Mouse (Mus musculus): Measurements from ENCODE around the gene Gpn3. TPM values are rescaled to one million over a fixed set of nuclear protein-coding genes. Genes with fewer than 3 reads are reported as not detected.
A peak's percentile ranks its signal among the peaks of the same experiment; 100 is the strongest.

Gpn3 gene
- total RNA-seq, 1 experiment: 101 TPM

DNA sequence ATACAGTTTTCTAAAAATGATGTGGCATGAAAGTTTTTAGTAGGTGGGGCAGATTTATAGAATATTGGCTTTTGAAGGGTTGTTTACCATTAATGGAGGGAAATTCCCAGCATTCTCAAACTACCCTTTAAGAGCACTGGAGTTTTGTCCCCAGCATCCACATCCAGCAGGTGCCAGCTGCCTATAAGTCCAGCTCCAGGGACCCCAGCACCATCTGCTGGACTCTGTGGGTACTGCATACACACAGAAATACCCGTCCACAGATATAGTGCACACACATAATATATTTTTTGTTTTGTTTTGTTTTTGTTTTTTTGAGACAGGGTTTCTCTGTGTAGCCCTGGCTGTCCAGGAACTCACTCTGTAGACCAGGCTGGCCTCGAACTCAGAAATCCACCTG lies 22.2 kb downstream of the Gpn3 start:
- H3K36me3 ChIP-seq (ENCODE audit: control insufficient read depth, insufficient read depth, low read length, poor library complexity, severe bottlenecking): peaks cover 6% of the 10 kb centered on the region
- H3K4me3 ChIP-seq (ENCODE audit: insufficient read depth in 1 of 2, low read depth in 1 of 2, low read length in 2 of 2, poor library complexity in 1 of 2, severe bottlenecking in 1 of 2): no peak overlapping the region
- no peak overlapping the region for H3K9ac ChIP-seq (ENCODE audit: insufficient read depth, low read depth, low read length, poor library complexity, severe bottlenecking)
- in situ Hi-C loops (cut with MboI; ENCODE audit: low sequenced_read_pairs in 2 of 2, unreplicated experiment in 2 of 2): no loop called here
- no peak overlapping the region for H3K27ac ChIP-seq (ENCODE audit: insufficient read depth, low read depth, low read length, poor library complexity, severe bottlenecking)
- no peaks in the 10 kb centered on the region for H3K9me3 ChIP-seq (ENCODE audit: control insufficient read depth, insufficient read depth, low read depth, low read length)
- no peak for DNase-seq (ENCODE audit: low read depth, low spot score)
- TF ChIP-seq CHD2 (IDR thresholded peaks at IDR 0.05; ENCODE audit: low read depth, low read length) (no peak), ZNF384 (IDR thresholded peaks at IDR 0.05; ENCODE audit: low read depth, low read length) (no peak), ZC3H11A (IDR thresholded peaks at IDR 0.05; ENCODE audit: borderline replicate concordance, low read depth, low read length) (0 out of 2 replicates have a peak, but pooled peaks have one; percentile 18), MAFK (IDR thresholded peaks at IDR 0.05; ENCODE audit: insufficient read depth, low read depth, low read length) (no peak), HCFC1 (IDR thresholded peaks at IDR 0.05; ENCODE audit: borderline replicate concordance, insufficient read depth, low read length) (no peak)
- H3K4me1 ChIP-seq (ENCODE audit: control insufficient read depth in 2 of 2, insufficient read depth in 2 of 2, low read length in 2 of 2, poor library complexity in 1 of 2): peaks cover 1 to 4% of the 10 kb centered on the region in 2 experiments; a peak in 1 of 4 replicates

- H3K9ac ChIP-seq (ENCODE audit: insufficient read depth, low read depth, low read length, poor library complexity, severe bottlenecking): 0 out of 2 replicates have a peak overlapping the region, but pooled peaks have one; percentile 13
- H3K36me3 ChIP-seq (ENCODE audit: control insufficient read depth, insufficient read depth, low read length, poor library complexity, severe bottlenecking): peaks cover 3% of the 10 kb centered on the region; the same call in 1 of the 2 replicates
- DNase-seq (ENCODE audit: low read depth, low spot score): no peak
- in situ Hi-C loops (cut with MboI; ENCODE audit: low sequenced_read_pairs in 2 of 2, unreplicated experiment in 2 of 2): no loop called here
- H3K4me1 ChIP-seq (ENCODE audit: control insufficient read depth in 2 of 2, insufficient read depth in 2 of 2, low read length in 2 of 2, poor library complexity in 1 of 2): peaks cover 1 to 4% of the 10 kb centered on the region in 2 experiments; a peak in 1 of 4 replicates
- H3K9me3 ChIP-seq (ENCODE audit: control insufficient read depth, insufficient read depth, low read depth, low read length): no peaks in the 10 kb centered on the region
- no peak overlapping the region for H3K27ac ChIP-seq (ENCODE audit: insufficient read depth, low read depth, low read length, poor library complexity, severe bottlenecking)
- TF ChIP-seq ZC3H11A (IDR thresholded peaks at IDR 0.05; ENCODE audit: borderline replicate concordance, low read depth, low read length) (no peak), ZNF384 (IDR thresholded peaks at IDR 0.05; ENCODE audit: low read depth, low read length) (no peak), MAFK (IDR thresholded peaks at IDR 0.05; ENCODE audit: insufficient read depth, low read depth, low read length) (no peak), HCFC1 (IDR thresholded peaks at IDR 0.05; ENCODE audit: borderline replicate concordance, insufficient read depth, low read length) (no peak), CHD2 (IDR thresholded peaks at IDR 0.05; ENCODE audit: low read depth, low read length) (peak; percentile 75)
- H3K4me3 ChIP-seq (ENCODE audit: insufficient read depth in 1 of 2, low read depth in 1 of 2, low read length in 2 of 2, poor library complexity in 1 of 2, severe bottlenecking in 1 of 2): peak overlapping the region in 1 of 2 experiments; percentile 18; a peak in 2 of 4 replicates
These were observed 25.1 kb downstream of the Gpn3 start for GRCm38 (mm10) chr5:122396791-122397190.

- Histone ChIP-seq H3K27ac (ENCODE audit: insufficient read depth, low read depth, low read length, poor library complexity, severe bottlenecking) (no peak overlapping the region), H3K9ac (ENCODE audit: insufficient read depth, low read depth, low read length, poor library complexity, severe bottlenecking) (no peak overlapping the region), H3K36me3 (ENCODE audit: control insufficient read depth, insufficient read depth, low read length, poor library complexity, severe bottlenecking) (peaks cover 8% of the 10 kb centered on the region; the same call in 1 of the 2 replicates), H3K4me1 (ENCODE audit: control insufficient read depth in 2 of 2, insufficient read depth in 2 of 2, low read length in 2 of 2, poor library complexity in 1 of 2) (peaks cover 1 to 3% of the 10 kb centered on the region in 2 experiments; a peak in 1 of 4 replicates), H3K4me3 (ENCODE audit: insufficient read depth in 1 of 2, low read depth in 1 of 2, low read length in 2 of 2, poor library complexity in 1 of 2, severe bottlenecking in 1 of 2) (no peak overlapping the region), H3K9me3 (ENCODE audit: control insufficient read depth, insufficient read depth, low read depth, low read length) (no peaks in the 10 kb centered on the region)
- no peak for DNase-seq (ENCODE audit: low read depth, low spot score)
- no peak for TF ChIP-seq ZNF384 (IDR thresholded peaks at IDR 0.05; ENCODE audit: low read depth, low read length)
- TF ChIP-seq CHD2 (IDR thresholded peaks at IDR 0.05; ENCODE audit: low read depth, low read length): no peak
- no peak for TF ChIP-seq ZC3H11A (IDR thresholded peaks at IDR 0.05; ENCODE audit: borderline replicate concordance, low read depth, low read length)
- no peak for TF ChIP-seq HCFC1 (IDR thresholded peaks at IDR 0.05; ENCODE audit: borderline replicate concordance, insufficient read depth, low read length)
- no peak for TF ChIP-seq MAFK (IDR thresholded peaks at IDR 0.05; ENCODE audit: insufficient read depth, low read depth, low read length)
- in situ Hi-C loops (cut with MboI; ENCODE audit: low sequenced_read_pairs in 2 of 2, unreplicated experiment in 2 of 2): no loop called here
These were observed 25.8 kb downstream of the Gpn3 start for GRCm38 (mm10) chr5:122397495-122397894.

DNA sequence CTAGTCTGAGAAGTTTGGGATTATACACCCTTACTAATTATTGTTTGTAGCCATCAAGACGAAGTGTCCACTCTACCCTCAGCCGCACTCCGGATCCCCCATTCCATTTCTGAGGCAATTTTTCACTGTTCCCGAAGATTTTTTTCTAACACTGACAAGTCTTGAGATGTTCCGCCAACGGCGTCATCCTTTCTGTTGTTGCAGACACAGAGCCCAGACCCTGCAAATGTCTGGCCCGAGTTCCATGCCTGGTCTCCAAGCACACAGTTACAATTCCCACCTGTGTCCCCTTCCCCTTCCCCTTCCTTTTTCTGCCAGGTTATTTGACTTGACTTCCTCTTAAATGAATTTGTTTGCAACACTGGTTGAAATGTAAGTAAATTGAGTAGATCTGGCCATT lies 28.2 kb downstream of the Gpn3 start:
- Histone ChIP-seq H3K9ac (ENCODE audit: insufficient read depth, low read depth, low read length, poor library complexity, severe bottlenecking) (no peak overlapping the region), H3K27ac (ENCODE audit: insufficient read depth, low read depth, low read length, poor library complexity, severe bottlenecking) (no peak overlapping the region), H3K36me3 (ENCODE audit: control insufficient read depth, insufficient read depth, low read length, poor library complexity, severe bottlenecking) (peaks cover 25% of the 10 kb centered on the region), H3K4me1 (ENCODE audit: control insufficient read depth in 2 of 2, insufficient read depth in 2 of 2, low read length in 2 of 2, poor library complexity in 1 of 2) (no peaks in the 10 kb centered on the region), H3K9me3 (ENCODE audit: control insufficient read depth, insufficient read depth, low read depth, low read length) (no peaks in the 10 kb centered on the region), H3K4me3 (ENCODE audit: insufficient read depth in 1 of 2, low read depth in 1 of 2, low read length in 2 of 2, poor library complexity in 1 of 2, severe bottlenecking in 1 of 2) (no peak overlapping the region)
- DNase-seq (ENCODE audit: low read depth, low spot score): no peak
- in situ Hi-C loops (cut with MboI; ENCODE audit: low sequenced_read_pairs in 2 of 2, unreplicated experiment in 2 of 2): loop anchor here in 1 of 2 experiments (10.0 kb wide), 1 partner anchor 235 kb away; no protein-coding TSS in a partner anchor
- no peak for TF ChIP-seq ZNF384 (IDR thresholded peaks at IDR 0.05; ENCODE audit: low read depth, low read length)
- no peak for TF ChIP-seq HCFC1 (IDR thresholded peaks at IDR 0.05; ENCODE audit: borderline replicate concordance, insufficient read depth, low read length)
- TF ChIP-seq MAFK (IDR thresholded peaks at IDR 0.05; ENCODE audit: insufficient read depth, low read depth, low read length): no peak
- TF ChIP-seq ZC3H11A (IDR thresholded peaks at IDR 0.05; ENCODE audit: borderline replicate concordance, low read depth, low read length): no peak
- no peak for TF ChIP-seq CHD2 (IDR thresholded peaks at IDR 0.05; ENCODE audit: low read depth, low read length)

Data from ES-E14 (cell line).